In genomic region chr3:115824792-115825191, GRCm38 (mm10) we compare ENCODE assay signal across 26 mouse cellular contexts.
DNase-seq lines count a peak whose midpoint lies in the region; ATAC-seq and TF ChIP-seq lines count a peak whose summit lies in the region.
"Had no signal": no experiment of that assay in that cellular context is flagged by ENCODE, and none has a peak within 500 bp of the region (broad histone marks: within the 10 kb centered on the region; RNA-seq: fewer than 3 reads in every experiment).

No protein-coding gene starts in this region.

- no peak overlapping the region for H3K9ac ChIP-seq in lung, embryonic 14.5 days
- H3K9ac ChIP-seq: embryonic facial prominence, embryonic 13.5 days; embryonic facial prominence, embryonic 15.5 days; forebrain, embryonic 12.5 days had no signal

- peak; percentile 25 for DNase-seq in lung, embryonic 14.5 days
- no peak for DNase-seq in lung, adult 18-20 months
- DNase-seq in retina, postnatal 1 day: peak; percentile 6
- DNase-seq in retina, embryonic 14.5 days (ENCODE audit: low spot score): no peak
- DNase-seq in A20 (ENCODE audit: low read depth, low spot score): peak; percentile 75
- DNase-seq in embryo, embryonic 10 days (ENCODE audit: low spot score): no peak
- DNase-seq: adrenal gland, adult 8-10 months; adrenal gland, postnatal 14 days; adrenal gland, postnatal 36 days; B cell, adult 2 months; cerebellum, adult 11-12 months; cerebellum, adult 2 months; cerebellum, adult 9-10 months; cerebellum, postnatal 10 days; cerebellum, postnatal 25 days; embryo, embryonic 11 days had no signal

- peak; percentile 69; the same call in 1 of the 2 replicates for ATAC-seq in lung, embryonic 14.5 days (ENCODE audit: insufficient read depth)
- ATAC-seq: activated CD4-positive, CD25-positive, alpha-beta regulatory T cell, adult 4 months; CD4-positive, CD25-positive, alpha-beta regulatory T cell, adult 4 months; forebrain, embryonic 14.5 days; Patski had no signal

- 24% methylated on average over 2 of the region's 2 CpGs for WGBS in lung, embryonic 14.5 days

- H3K4me2 ChIP-seq in lung, embryonic 14.5 days: no peak overlapping the region
- H3K4me2 ChIP-seq: embryonic facial prominence, embryonic 13.5 days; embryonic facial prominence, embryonic 15.5 days; forebrain, embryonic 12.5 days had no signal

- H3K4me3 ChIP-seq in lung, embryonic 14.5 days (ENCODE audit: low read depth, low read length): no peak overlapping the region
- H3K4me3 ChIP-seq: embryonic facial prominence, embryonic 13.5 days; embryonic facial prominence, embryonic 15.5 days; erythroblast, embryonic 14.5 days; forebrain, embryonic 10.5 days; forebrain, embryonic 12.5 days had no signal

- no peaks in the 10 kb centered on the region for H3K36me3 ChIP-seq in lung, embryonic 14.5 days (ENCODE audit: insufficient read depth)
- H3K36me3 ChIP-seq: embryonic facial prominence, embryonic 13.5 days; embryonic facial prominence, embryonic 15.5 days; forebrain, embryonic 10.5 days; forebrain, embryonic 12.5 days; G1E had no signal

- H3K27ac ChIP-seq in lung, embryonic 14.5 days (ENCODE audit: low read depth): no peak overlapping the region
- H3K27ac ChIP-seq: embryonic facial prominence, embryonic 13.5 days; embryonic facial prominence, embryonic 15.5 days; forebrain, embryonic 10.5 days; forebrain, embryonic 12.5 days had no signal

- no peaks in the 10 kb centered on the region for H3K27me3 ChIP-seq in lung, embryonic 14.5 days (ENCODE audit: insufficient read depth, low read length)
- H3K27me3 ChIP-seq: embryonic facial prominence, embryonic 15.5 days; forebrain, embryonic 12.5 days; Patski had no signal

- no peaks in the 10 kb centered on the region for H3K9me3 ChIP-seq in lung, embryonic 14.5 days (ENCODE audit: low read depth, low read length)
- H3K9me3 ChIP-seq: embryonic facial prominence, embryonic 13.5 days; embryonic facial prominence, embryonic 15.5 days; forebrain, embryonic 10.5 days; forebrain, embryonic 12.5 days; G1E had no signal

- peaks cover 3% of the 10 kb centered on the region; the same call in 1 of the 2 replicates for H3K4me1 ChIP-seq in lung, embryonic 14.5 days (ENCODE audit: insufficient read depth)
- H3K4me1 ChIP-seq: embryonic facial prominence, embryonic 13.5 days; embryonic facial prominence, embryonic 15.5 days; forebrain, embryonic 10.5 days; forebrain, embryonic 12.5 days had no signal

- no peak for TF ChIP-seq CTCF in lung, embryonic 14.5 days (IDR thresholded peaks at IDR 0.05; ENCODE audit: low read depth)

Comparison
In these comparisons a context has a peak if more than half of its experiments do, and no peak if none do; other contexts are left out.
1. DNase-seq: peak in lung, embryonic 14.5 days (single experiment), retina, postnatal 1 day (single experiment) and A20 (single experiment); none in lung, adult 18-20 months (0 of 2), retina, embryonic 14.5 days (single experiment) and embryo, embryonic 10 days (single experiment).